1 mouse cellular context compared by ENCODE assay signal in the genomic region with DNA sequence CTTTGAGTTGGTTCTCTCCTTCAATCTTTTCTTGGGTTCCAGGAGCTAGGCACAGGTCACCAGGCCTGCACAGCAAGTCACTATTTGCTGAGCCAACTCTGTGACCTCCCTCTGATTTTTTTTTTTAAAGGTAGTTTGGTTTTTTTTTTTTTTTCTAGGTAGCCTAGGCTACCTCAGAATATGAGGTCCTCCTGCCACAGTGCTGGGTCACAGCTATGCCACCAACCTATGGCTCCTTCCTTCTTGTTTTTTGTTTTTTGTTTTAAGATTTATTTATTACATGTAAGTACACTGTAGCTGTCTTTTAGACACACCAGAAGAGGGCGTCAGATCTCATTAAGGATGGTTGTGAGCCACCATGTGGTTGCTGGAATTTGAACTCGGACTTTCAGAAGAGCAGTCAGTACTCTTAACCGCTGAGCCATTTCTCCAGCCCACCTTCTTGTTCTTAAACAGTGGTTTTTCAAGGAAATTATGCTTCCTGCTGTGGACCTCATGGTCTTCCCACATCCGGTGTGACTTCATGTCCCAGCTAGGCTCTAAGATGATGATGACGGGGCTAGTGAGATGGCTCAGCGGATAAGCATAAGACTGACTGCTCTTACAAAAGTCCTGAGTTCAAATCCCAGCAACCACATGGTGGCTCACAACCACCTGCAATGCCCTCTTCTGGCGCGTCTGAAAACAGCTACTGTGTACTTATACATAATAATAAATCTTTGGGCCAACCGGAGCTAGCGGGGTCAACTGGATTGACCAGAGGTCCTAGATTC.
TF ChIP-seq lines count a peak whose summit lies in the region.

No protein-coding gene starts in this region.

TF ChIP-seq in CH12.LX, 34 proteins besides CTCF, POLR2A, EP300 and RAD21 (continued from another document):
- TF ChIP-seq USF1 (IDR thresholded peaks at IDR 0.05; ENCODE audit: low read depth, low read length), result no peak
- no peak for TF ChIP-seq KAT2A (IDR thresholded peaks at IDR 0.05; ENCODE audit: insufficient replicate concordance, low read length)
- no peak for TF ChIP-seq TBP (conservative IDR thresholded peaks at IDR 0.05; ENCODE audit: low read depth, low read length)
- no peak for TF ChIP-seq ZMIZ1 (IDR thresholded peaks at IDR 0.05; ENCODE audit: low read depth, low read length)
TF ChIP-seq in CH12.LX: peak in this region for 1.
